Mouse (Mus musculus) G1E-ER4 (cell line): ENCODE results near the gene Pax7. TPM values are rescaled to one million over a fixed set of nuclear protein-coding genes. Genes with fewer than 3 reads are reported as not detected.

Source experiments
- GATA1 ChIP-seq: IDR thresholded peaks from one replicate; pipeline ENCODE4 v1.8.0; 2012; ENCODE audit warnings: low read length, inconsistent platforms
- polyA plus RNA-seq: library from polyadenylated mRNA; stranded (reverse); fragments of >175 nt; gene quantifications from 2 replicates; pipeline ENCODE4 v1.2.3, GENCODE M21; 2012

Pax7 gene
- polyA plus RNA-seq, 1 experiment: not detected

GRCm38 (mm10) chr4:139836681-139837080 is 3.4 kb upstream of the Pax7 start:
- TF ChIP-seq GATA1: no peak

- no peak for TF ChIP-seq GATA1
These were observed 2.9 kb upstream of the Pax7 start for GRCm38 (mm10) chr4:139836196-139836595.

DNA sequence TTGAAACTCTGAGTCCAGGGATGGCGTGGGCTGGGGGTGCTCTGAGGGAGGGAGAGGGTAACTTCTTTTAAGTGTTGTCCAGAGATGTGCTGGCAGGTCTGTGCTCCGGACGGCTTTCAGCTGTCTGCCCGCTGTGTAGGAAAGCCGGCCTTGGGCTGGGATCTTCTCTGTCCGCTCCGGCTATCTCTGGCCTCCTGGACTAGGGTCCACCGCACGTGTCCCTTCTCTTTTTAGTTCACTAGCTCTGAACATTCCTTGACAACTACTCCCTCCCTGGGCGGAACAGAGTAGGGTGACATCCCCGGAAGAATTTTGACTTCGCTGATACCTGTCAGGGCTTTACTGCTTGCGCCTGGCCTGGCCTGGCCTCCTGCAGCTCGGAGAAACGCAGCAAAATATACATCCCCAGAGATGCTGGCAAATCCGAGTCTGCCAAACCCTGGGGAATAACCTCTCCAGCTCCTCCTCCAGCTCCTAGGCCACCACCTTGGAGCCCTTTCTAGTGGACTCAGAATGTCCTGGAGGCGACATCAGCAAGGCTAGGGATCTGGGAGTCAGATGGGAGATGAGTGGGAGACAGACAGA is 581 bp upstream of the Pax7 start:
- no peak for TF ChIP-seq GATA1

GRCm38 (mm10) chr4:139832281-139833035 is 870 bp downstream of the Pax7 start:
- TF ChIP-seq GATA1: no peak

- TF ChIP-seq GATA1: no peak
These were observed 1.7 kb downstream of the Pax7 start for GRCm38 (mm10) chr4:139831501-139832230.

DNA sequence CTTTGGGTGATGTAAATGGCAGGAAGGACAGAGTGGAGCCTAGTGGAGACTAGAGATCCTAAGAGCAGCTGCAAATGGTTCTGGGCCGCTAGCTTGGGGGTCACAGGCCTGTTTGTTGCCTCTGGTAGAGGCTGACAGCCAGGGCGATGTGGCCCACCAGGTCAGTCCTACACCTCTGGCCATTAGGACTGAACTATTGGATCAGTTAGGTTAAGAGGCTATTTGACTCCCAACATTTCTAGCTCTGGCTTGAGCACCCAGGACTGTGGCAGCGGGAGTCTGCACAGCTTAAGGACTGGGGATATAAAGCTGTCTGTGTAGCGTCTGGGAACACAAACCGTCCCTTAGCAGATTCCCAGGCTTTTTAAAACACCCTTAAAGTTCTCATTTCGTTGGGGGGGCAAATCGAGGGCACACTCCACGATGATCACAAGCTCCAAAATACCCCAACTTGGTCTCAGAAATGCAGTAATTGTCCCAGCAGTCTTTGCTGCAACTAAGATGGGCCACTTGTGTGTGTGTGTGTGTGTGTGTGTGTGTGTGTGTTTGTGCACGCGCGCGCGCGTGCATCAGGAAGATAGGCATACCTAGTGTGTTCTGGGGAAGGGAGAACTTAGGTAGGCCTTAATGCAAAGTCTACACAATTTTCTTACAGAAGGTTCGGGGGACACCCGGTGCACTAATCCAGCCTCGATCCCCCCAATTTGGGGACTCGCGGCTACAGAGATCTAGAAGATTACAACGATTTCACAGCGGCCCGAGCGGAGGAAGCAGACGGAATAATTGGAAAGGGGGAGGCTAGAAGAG is 2.5 kb downstream of the Pax7 start:
- no peak for TF ChIP-seq GATA1

DNA sequence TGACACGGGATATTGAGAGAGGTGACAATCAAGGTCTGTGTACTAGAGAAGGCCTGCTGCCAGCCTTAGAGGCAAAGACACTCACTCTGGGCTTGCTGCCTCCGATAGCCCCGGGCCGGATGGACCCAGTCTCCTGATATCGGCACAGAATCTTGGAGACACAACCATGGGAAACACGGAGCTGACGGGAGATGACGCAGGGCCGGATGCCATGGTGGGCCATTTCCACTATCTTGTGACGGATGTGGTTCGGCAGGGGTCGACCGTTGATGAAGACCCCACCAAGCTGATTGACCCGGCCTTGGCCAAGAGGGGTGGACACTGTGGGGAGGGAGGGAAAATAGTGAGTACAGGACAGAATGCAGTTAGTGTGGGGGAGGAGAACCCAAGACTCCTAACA is 3.3 kb downstream of the Pax7 start:
- no peak for TF ChIP-seq GATA1

GRCm38 (mm10) chr4:139828871-139829590 is 4.3 kb downstream of the Pax7 start:
- no peak for TF ChIP-seq GATA1

DNA sequence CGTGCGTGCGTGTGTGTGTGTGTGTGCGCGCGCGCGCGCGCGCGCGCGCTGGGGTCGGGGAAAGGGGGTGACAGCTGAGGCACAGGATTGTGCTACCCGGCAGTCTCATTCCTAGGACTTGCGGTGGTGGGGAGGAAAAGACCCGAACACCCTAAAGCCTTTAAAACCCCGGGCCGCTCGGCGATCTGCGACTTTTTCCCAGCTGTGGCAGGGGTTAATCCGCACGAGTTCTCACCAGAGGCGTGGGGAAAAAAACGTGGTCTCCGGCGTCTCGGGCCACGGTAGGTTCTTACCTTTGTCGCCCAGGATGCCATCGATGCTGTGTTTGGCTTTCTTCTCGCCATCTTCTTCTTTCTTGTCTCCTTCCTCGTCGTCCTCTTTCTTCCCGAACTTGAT is 5.0 kb downstream of the Pax7 start:
- no peak for TF ChIP-seq GATA1

GRCm38 (mm10) chr4:139827501-139828282 is 5.6 kb downstream of the Pax7 start:
- no peak for TF ChIP-seq GATA1

GRCm38 (mm10) chr4:139826231-139826630 is 7.1 kb downstream of the Pax7 start:
- TF ChIP-seq GATA1: no peak

GRCm38 (mm10) chr4:139825326-139826112 is 7.8 kb downstream of the Pax7 start:
- no peak for TF ChIP-seq GATA1

DNA sequence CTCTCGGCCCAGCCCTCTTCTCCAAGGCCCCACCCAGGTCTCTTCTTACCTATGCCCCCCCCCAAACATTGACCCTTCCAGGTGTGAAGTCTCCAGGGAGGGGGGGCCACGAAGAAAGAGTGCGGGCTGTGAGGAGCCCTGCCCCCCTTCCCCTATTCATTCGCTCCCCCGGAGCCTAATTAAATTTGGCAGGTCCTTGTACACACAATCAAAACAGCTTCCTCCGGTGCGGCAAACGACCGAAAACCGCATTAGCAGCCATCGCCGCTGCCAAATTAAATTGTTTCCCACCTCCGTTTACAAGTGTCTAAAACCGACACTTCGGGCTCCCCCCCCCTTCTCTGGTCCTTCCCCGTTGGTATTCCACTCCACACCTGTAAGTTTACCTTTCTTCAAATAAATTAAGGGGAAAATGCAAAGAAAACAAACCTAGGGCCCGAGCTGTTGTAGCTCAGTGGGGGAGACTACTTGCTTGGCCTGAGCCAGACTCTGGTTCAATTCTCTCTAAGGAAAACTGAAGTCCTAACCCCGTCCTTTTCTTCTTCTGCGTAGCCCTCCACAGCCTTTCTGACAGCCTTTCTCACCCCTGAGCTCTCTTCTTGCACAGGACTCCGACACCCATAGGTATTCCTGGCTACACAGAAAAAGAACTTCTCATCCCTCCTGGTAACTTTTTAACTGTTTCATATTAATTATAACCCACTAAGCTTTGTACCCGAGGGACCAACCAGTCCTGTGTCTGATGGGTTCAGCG is 8.6 kb downstream of the Pax7 start:
- no peak for TF ChIP-seq GATA1
